Mouse (Mus musculus) spleen, embryonic (tissue): Measurements from ENCODE around the gene Il1rap.

ENCODE experiments used
- CTCF ChIA-PET: fragments of 350-600 bp; sonication (Branson Sonifier 250); formaldehyde crosslinking; loops from one replicate; lab custom pipeline; 2022; lab: Charles Lee

Il1rap gene

GRCm38 (mm10) chr16:26612499-26613220 lies 31.2 kb downstream of the Il1rap start:
- CTCF ChIA-PET, result no interaction called here

- CTCF ChIA-PET, result no interaction called here
Observed at GRCm38 (mm10) chr16:26623141-26623540, 41.6 kb downstream of the Il1rap start.

GRCm38 (mm10) chr16:26626065-26626464 lies 44.6 kb downstream of the Il1rap start:
- CTCF ChIA-PET, result no interaction called here

- CTCF ChIA-PET, result interaction anchor here (0.6 kb wide), 1 partner anchor 65 kb away, joined by 3 read pairs; no protein-coding TSS in a partner anchor
Observed at GRCm38 (mm10) chr16:26634800-26635199, 53.3 kb downstream of the Il1rap start.

- CTCF ChIA-PET, result no interaction called here
Observed at GRCm38 (mm10) chr16:26643077-26643476, 61.6 kb downstream of the Il1rap start.

- CTCF ChIA-PET, result no interaction called here
Observed at GRCm38 (mm10) chr16:26646066-26646465, 64.6 kb downstream of the Il1rap start.

- CTCF ChIA-PET, result no interaction called here
Observed at GRCm38 (mm10) chr16:26647036-26647435, 65.5 kb downstream of the Il1rap start.

GRCm38 (mm10) chr16:26662722-26663436 lies 81.4 kb downstream of the Il1rap start:
- CTCF ChIA-PET, result no interaction called here

GRCm38 (mm10) chr16:26666401-26666800 lies 84.9 kb downstream of the Il1rap start:
- CTCF ChIA-PET, result no interaction called here

- CTCF ChIA-PET, result no interaction called here
Observed at GRCm38 (mm10) chr16:26669081-26669480, 87.6 kb downstream of the Il1rap start.

- CTCF ChIA-PET, result no interaction called here
Observed at GRCm38 (mm10) chr16:26680381-26680780, 98.9 kb downstream of the Il1rap start.

GRCm38 (mm10) chr16:26689771-26690170 lies 108.3 kb downstream of the Il1rap start:
- CTCF ChIA-PET, result no interaction called here

- CTCF ChIA-PET, result no interaction called here
Observed at GRCm38 (mm10) chr16:26691294-26691693, 109.8 kb downstream of the Il1rap start.

- CTCF ChIA-PET, result no interaction called here
Observed at GRCm38 (mm10) chr16:26698076-26698475, 116.6 kb downstream of the Il1rap start.

- CTCF ChIA-PET, result no interaction called here
Observed at GRCm38 (mm10) chr16:26700440-26701103, 119.1 kb downstream of the Il1rap start.

GRCm38 (mm10) chr16:26705658-26706371 lies 124.3 kb downstream of the Il1rap start:
- CTCF ChIA-PET, result no interaction called here

GRCm38 (mm10) chr16:26706503-26706902 lies 125.0 kb downstream of the Il1rap start:
- CTCF ChIA-PET, result no interaction called here

- CTCF ChIA-PET, result no interaction called here
Observed at GRCm38 (mm10) chr16:26710922-26711321, 129.4 kb downstream of the Il1rap start.

- CTCF ChIA-PET, result no interaction called here
Observed at GRCm38 (mm10) chr16:26713538-26714316, 132.2 kb downstream of the Il1rap start.

GRCm38 (mm10) chr16:26722464-26722863 lies 141.0 kb downstream of the Il1rap start:
- CTCF ChIA-PET, result no interaction called here
